Mouse (Mus musculus) macrophage (primary cell): ENCODE data around the gene Dpf2. TPM values are rescaled to one million over a fixed set of nuclear protein-coding genes. Genes with fewer than 3 reads are reported as not detected.
"Not testable (repeated sequence)": the region's sequence is repeated elsewhere in the genome, so short reads cannot be mapped to it uniquely, and the experiment has no call there.

Experiments used
- H3K27ac ChIP-seq: fragments of 350-480 bp; formaldehyde crosslinking; 2 replicates; pipeline ENCODE4 v1.9.0; 2021
- H3K36me3 ChIP-seq: fragments of 350-480 bp; formaldehyde crosslinking; 2 replicates; pipeline ENCODE4 v1.9.0; 2021; ENCODE audit errors: inconsistent target
- H3K4me3 ChIP-seq: fragments of 350-480 bp; formaldehyde crosslinking; 2 replicates; pipeline ENCODE4 v1.9.0; 2021; ENCODE audit errors: inconsistent target
- H3K79me2 ChIP-seq: fragments of 350-480 bp; formaldehyde crosslinking; 2 replicates; pipeline ENCODE4 v1.9.0; 2021; ENCODE audit errors: inconsistent target
- WGBS: methylation state at CpG from one replicate; pipeline ENCODE4 v1.1.7; 2026; ENCODE audit warnings: inconsistent platforms; ENCODE audit not compliant: missing documents; 5-methylcytosine and 5-hydroxymethylcytosine counted together
- polyA plus RNA-seq: library from polyadenylated mRNA; stranded (reverse); fragments of 250-400 nt; gene quantifications from 3 replicates; pipeline ENCODE4 v1.2.4, GENCODE M21; 2018; ENCODE audit warnings: inconsistent platforms

Gene Dpf2
- polyA plus RNA-seq, 1 experiment from 2014 or later, result 215 TPM

DNA sequence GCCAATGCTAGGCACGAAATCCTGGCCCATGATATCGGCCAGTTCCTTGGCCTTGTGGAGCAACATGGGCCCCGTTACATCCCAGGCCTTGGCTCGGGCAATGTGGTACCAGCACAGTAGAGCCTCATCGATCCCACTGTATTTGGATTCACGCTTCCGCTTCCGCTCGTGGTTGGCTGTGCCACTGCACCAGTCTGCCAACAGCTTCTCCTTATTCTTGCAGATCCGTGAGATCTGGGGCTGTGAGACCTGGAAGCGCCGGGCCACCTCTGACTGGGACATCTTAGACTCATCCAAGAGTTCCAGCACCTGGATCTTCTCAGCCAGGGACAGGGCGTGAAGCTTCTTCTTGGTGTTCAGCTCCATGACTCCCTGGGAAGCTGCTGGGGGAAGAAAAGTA is 20.1 kb downstream of the Dpf2 start:
- Histone ChIP-seq H3K27ac (no peak overlapping the region), H3K36me3 (peaks cover 8% of the 10 kb centered on the region; the same call in 1 of the 2 replicates), H3K79me2 (no peaks in the 10 kb centered on the region), H3K4me3 (no peak overlapping the region)
- 92% methylated on average over 13 of the region's 13 CpGs for WGBS

DNA sequence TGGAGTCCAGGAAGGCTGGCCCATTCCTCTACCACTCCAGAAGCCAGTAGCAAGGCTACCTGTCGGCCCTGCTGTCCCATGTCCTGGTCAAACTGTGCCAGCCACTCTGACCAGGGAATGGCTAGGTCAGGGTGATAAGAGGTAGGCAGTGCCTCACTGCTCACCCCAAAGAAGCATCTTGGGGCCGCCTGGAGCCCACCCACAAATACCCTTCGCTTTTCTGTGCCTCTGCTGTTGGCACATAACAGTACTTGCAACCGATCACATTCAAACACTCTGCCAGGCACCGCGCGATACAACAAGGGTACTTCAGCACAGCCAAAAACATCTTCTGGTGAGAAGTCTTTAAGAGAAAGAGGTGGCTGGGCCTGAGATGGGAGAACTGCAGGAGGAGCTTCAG is 20.5 kb downstream of the Dpf2 start:
- Histone ChIP-seq H3K27ac (no peak overlapping the region), H3K36me3 (peaks cover 8% of the 10 kb centered on the region; the same call in 1 of the 2 replicates), H3K79me2 (no peaks in the 10 kb centered on the region), H3K4me3 (no peak overlapping the region)
- WGBS, result 94% methylated on average over 7 of the region's 7 CpGs

DNA sequence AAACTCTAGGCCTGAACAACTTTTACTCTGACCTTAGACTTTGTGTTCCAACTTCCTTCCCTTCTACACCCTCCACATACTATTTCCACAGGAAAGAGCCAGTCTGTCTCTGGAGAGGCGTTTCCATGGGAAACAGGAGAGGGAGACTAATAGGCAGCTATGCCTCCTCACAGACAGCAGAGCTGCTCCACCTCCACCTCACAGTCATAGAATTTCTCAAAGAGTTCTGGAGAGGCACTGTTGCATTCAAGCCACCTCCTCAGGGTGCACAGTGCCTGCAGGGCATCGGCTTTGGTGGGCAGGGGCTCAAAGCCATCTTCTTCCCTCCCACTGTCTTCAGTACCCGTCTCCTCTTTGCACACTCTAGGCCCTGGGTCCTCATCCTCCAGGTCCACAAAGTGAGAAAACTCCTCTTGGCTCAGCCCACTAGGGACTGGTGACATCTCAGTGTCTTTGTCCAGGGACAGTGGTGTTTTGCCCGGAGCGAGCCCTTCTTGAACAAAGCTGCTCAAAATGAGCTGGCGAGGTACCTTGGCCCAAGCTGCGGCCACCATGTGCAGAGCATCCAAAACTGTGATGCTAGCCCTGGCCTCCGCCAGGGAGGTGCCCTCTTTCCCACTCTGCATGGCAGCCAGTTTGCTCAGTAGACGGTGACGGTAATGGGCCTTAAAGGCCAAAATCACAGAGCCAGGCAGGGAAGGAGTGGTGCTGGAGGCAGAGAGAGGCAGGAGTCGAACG is 21.1 kb downstream of the Dpf2 start:
- no peak overlapping the region for H3K4me3 ChIP-seq
- no peaks in the 10 kb centered on the region for H3K79me2 ChIP-seq
- 98% methylated on average over 12 of the region's 12 CpGs for WGBS
- no peak overlapping the region for H3K27ac ChIP-seq
- H3K36me3 ChIP-seq, result peaks cover 6% of the 10 kb centered on the region; the same call in 1 of the 2 replicates

DNA sequence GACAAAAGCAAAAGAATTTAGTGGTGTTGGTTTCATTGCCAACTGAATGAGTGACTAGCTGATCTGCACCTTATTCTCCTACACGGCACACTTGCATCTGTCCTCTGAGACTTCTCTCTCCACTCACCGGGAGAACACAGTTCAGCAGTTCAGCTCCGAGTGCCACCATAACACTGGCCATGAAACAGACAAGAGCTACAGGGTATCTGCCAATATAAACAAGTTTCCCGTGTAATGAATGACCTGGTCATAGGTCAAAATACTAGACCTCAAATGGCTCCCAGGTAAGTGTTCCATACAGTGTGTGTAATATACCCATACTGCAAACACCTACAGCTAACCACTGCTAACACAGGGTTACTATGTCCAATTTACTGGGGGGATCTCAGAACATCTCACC is 23.6 kb downstream of the Dpf2 start:
- H3K27ac ChIP-seq, result no peak overlapping the region
- no peak overlapping the region for H3K4me3 ChIP-seq
- H3K79me2 ChIP-seq, result peaks cover under 1% of the 10 kb centered on the region; the same call in 1 of the 2 replicates
- 93% methylated on average over 4 of the region's 4 CpGs for WGBS
- peaks cover 16% of the 10 kb centered on the region for H3K36me3 ChIP-seq

DNA sequence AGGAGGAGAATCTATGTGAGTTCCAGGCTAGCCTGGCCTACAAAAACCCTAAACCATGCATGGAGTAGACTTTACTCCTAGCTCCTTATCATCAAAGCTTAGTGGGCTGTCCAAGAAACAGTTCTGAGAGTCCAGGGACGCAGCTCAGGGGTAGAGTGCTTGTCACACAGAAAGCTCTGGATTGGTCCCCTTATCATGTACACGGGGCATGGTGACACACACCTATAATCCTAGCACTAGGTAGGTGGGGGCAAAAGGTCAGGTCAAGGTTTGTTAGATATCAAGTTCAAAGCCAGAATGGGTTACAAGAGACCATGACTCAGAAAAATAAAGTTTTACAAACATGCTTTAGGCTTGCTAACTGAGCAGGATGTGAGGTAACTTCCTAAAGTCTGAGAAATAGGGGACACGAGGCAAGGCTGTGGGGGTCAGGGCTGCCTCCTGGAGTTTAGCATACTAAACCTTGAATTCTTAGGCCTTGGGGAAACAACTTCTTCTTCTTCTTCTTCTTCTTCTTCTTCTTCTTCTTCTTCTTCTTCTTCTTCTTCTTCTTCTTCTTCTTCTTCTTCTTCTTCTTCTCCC is 25.5 kb downstream of the Dpf2 start:
- H3K36me3 ChIP-seq, result peaks cover 34% of the 10 kb centered on the region
- no peak overlapping the region for H3K27ac ChIP-seq
- peaks cover 19% of the 10 kb centered on the region; the same call in 1 of the 2 replicates for H3K79me2 ChIP-seq
- 45% methylated on average over 3 of the region's 3 CpGs for WGBS
- H3K4me3 ChIP-seq, result no peak overlapping the region

DNA sequence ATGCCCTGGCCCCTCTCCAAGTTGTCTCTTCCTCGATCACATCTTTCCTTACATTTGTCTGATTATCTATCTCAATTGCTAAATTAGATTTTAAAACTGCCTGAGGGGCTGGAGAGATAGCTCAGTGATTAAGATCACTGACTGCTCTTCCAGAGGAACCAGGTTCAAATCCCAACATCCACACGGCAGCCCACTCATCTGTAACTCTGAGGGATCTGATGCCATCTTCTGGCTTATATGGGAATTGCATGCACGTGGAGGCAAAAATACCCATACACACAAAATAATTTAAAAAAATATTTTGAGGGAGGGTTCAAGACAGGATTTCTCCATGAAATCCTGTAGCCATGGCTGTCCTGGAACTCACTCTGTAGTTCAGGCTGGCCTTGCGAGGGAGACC is 27.0 kb downstream of the Dpf2 start:
- Histone ChIP-seq H3K79me2 (peaks cover 24% of the 10 kb centered on the region), H3K36me3 (peaks cover 39% of the 10 kb centered on the region), H3K27ac (no peak overlapping the region), H3K4me3 (no peak overlapping the region)
- 78% methylated on average over 4 of the region's 4 CpGs for WGBS

DNA sequence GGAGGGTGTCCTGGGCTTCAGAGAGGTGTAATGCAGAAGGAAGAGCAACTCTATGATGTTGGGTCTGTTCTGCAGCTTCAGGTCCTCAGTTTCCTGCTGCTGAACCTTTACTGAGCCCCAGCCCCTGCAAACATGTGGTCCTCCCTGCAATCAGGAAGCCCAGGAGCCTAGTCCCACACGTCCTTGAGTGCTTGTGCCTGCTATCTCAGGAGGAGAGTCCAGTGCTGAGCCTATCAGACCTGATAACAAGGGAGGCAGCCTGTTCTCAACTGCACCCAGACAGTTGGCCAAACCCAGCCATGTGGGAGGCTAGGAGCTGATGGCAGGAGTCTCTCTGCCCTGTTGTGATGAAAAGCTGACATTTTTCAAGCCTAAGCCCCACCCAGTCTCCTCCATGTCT is 28.9 kb downstream of the Dpf2 start:
- Histone ChIP-seq H3K79me2 (peaks cover 43% of the 10 kb centered on the region), H3K27ac (no peak overlapping the region), H3K4me3 (no peak overlapping the region), H3K36me3 (peaks cover 52% of the 10 kb centered on the region)
- 89% methylated on average over 1 of the region's 1 CpGs for WGBS

DNA sequence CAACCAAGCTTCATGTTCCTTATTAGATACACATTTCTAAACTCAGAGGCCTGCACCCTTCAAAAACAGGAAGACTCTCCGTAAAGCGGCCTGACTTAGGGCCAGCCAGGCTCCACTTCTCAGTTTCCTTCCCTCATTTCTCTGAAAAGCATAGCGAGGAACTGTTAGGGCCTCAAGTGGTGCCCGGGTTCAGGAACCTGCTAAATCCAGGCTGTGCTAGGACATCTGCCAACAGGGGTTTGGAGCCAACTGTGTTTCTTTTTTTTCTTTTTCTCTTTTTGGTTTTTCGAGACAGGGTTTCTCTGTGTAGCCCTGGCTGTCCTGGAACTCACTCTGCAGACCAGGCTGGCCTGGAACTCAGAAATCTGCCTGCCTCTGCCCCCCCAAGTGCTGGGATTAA is 30.7 kb downstream of the Dpf2 start:
- Histone ChIP-seq H3K27ac (peak overlapping the region; percentile 72), H3K79me2 (peaks cover 53% of the 10 kb centered on the region), H3K36me3 (peaks cover 52% of the 10 kb centered on the region)
- not testable (repeated sequence) for H3K4me3 ChIP-seq
- 3% methylated on average over 5 of the region's 5 CpGs for WGBS

DNA sequence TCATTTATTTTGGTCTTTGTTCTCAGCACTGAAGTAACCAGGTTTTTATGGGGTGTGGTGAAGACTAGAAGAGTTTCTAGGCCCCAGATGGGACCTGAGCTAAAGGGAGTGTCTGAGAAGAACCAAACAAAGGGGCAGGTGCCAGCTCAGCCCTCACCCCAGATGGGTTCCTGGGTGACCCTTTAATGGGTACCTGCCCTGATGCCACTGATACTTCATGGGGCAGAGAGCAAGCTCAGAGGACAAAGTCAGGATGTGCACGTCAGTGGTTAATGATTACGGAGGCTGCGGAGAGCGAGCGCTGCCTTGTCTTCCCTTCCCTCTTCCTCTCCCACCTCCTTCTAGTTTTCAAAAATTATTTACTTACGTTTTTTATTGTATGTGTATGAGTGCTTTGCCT is 31.7 kb downstream of the Dpf2 start:
- peak overlapping the region; percentile 72 for H3K27ac ChIP-seq
- H3K4me3 ChIP-seq, result no peak overlapping the region
- peaks cover 52% of the 10 kb centered on the region for H3K36me3 ChIP-seq
- WGBS, result 80% methylated on average over 1 of the region's 6 CpGs
- peaks cover 53% of the 10 kb centered on the region for H3K79me2 ChIP-seq

DNA sequence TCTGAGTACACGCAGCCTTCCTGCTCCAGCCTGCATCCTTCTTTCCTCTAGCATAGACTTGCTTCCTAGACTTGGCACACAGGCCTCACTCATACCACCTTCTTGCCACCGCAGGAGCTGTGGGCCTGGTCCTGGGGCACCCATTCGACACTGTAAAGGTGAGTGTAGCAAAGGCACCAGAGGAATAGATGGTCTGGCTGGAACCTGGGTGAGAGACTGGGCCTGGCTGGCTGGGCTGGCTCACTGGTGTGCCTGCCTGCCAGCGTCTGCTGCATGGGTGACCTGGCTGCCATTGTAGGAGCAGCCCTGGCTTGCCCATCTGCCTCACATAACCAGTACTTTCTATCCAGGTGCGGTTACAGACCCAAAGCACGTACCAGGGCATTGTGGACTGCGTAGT is 33.1 kb downstream of the Dpf2 start:
- peaks cover 55% of the 10 kb centered on the region for H3K79me2 ChIP-seq
- 88% methylated on average over 7 of the region's 7 CpGs for WGBS
- H3K36me3 ChIP-seq, result peaks cover 41% of the 10 kb centered on the region
- 0 out of 2 replicates have a peak overlapping the region, but pooled peaks have one; percentile 73 for H3K4me3 ChIP-seq
- H3K27ac ChIP-seq, result peak overlapping the region; percentile 99

DNA sequence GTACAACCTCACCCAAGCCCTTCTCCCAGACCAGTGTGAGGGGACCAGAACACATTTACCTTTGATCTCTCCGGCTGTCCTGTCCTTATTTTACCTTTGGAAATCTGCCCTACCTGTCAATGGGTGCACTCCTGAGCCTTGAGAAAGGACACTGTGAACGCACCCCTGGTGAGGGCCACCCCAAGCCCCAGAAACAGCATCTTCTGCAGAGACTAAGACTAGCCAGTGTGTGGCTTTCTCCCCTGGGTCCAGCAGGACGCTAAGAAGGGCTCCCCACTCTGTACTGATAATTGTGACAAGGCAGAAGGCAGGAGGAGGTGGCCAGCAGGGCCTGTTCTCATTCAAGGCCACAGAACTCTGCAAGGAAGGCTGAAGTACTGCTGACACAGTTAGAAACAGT is 33.9 kb downstream of the Dpf2 start:
- H3K36me3 ChIP-seq, result peaks cover 33% of the 10 kb centered on the region
- H3K27ac ChIP-seq, result peak overlapping the region; percentile 99
- peaks cover 60% of the 10 kb centered on the region for H3K79me2 ChIP-seq
- 52% methylated on average over 3 of the region's 3 CpGs for WGBS
- H3K4me3 ChIP-seq, result peak overlapping the region; percentile 73

DNA sequence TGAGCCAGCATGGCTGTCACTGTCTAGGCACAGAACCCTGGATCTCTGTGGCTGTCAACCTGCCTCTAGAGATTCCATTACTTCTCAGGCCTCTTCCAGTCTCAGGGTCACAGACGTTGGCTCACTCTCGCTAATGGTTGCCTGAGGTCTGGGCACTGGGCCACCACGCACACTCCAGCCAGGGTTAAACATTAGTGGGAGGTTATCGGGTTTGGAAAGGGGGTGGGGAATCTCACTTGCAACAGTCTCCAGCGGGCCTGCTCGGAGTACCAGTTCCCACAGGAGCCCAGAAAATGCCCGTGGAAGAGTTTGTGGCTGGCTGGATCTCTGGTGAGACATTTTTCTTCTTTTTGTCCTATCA is 34.5 kb downstream of the Dpf2 start:
- peaks cover 27% of the 10 kb centered on the region for H3K36me3 ChIP-seq
- H3K4me3 ChIP-seq, result peak overlapping the region; percentile 73
- peak overlapping the region; percentile 99 for H3K27ac ChIP-seq
- WGBS, result 6% methylated on average over 7 of the region's 7 CpGs
- H3K79me2 ChIP-seq, result peaks cover 60% of the 10 kb centered on the region

DNA sequence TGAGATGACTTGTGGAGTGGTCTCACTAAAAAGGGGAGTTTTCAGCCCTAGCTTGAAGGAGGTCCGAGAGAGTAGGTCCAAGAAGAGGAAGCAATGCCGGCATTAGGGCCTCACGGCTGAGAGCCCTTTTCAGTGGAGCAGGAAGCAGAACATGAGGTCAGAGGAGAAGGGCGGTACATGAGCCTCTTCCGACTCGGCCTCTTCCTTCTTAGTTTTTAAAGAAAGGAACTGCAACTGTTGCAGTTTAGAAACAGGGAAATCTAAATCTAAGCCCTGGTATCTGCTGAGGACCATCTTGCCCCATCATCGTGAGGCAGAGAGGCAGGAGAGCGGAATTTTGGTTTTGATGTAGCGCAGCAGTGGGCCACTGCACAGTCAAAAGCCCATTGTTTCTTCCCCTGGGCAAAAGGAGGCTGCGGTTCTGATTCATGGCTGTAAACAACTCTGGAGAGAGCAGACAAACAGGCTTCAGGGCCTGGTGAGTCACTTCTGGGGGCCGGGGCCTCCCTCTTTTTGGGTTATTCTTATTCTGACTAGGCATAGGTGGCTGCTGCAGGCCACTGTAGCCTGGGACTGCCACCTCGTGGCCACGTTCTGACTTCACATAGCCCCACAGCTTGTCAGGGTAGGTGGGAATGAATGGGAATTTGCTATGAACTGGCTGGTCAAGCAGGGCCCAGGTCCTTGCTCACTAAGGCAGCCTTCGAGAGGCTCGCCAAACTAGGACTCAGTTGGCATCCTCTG is 35.0 kb downstream of the Dpf2 start, which contains the start of gene Slc25a45:
Gene Slc25a45 (plus strand): TSS at position 191 of the 744 bp plus-strand sequence.
- peaks cover 25% of the 10 kb centered on the region for H3K36me3 ChIP-seq
- H3K27ac ChIP-seq, result peak within 1 kb of the TSS; percentile 99
- H3K79me2 ChIP-seq, result peaks cover 60% of the 10 kb centered on the region
- H3K4me3 ChIP-seq, result peak within 1 kb of the TSS; percentile 73
- WGBS, result under 1% methylated on average over 15 of the region's 15 CpGs

DNA sequence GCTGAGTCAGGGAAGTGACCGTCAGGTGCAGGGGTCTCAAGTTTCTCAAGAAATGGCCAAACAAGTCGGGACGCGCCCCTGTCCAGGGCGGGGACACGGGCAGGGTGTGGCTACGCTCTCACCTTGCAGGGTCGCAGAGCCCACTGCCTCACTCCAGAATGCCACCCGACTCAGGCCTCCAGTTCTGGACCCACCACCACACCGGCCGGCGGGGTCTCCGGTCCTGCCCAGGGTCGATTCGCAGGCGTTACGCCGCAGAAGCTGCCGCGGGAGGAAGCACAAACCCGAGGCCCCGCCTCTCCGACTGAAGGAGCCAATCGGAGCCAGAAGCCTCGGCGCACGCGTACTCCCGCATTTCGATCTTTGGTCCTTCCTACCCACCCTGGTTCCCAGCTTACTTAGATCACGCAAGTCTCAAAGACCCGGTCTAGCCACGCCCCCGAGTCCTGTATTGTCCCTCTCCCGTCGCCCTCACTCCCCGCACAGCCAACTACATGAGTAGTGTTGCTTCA is 37.8 kb downstream of the Dpf2 start, which contains the start of gene Frmd8:
Gene Frmd8 (minus strand): TSS at position 306 of the 512 bp plus-strand sequence.
- under 1% methylated on average over 35 of the region's 37 CpGs for WGBS
- H3K4me3 ChIP-seq, result peak within 1 kb of the TSS; percentile 95
- peak within 1 kb of the TSS; percentile 68 for H3K27ac ChIP-seq

More for the DNA sequence above, 37.8 kb downstream of the Dpf2 start, which contains the start of gene Frmd8:
- Histone ChIP-seq H3K79me2 (peaks cover 64% of the 10 kb centered on the region), H3K36me3 (peaks cover 22% of the 10 kb centered on the region; the same call in 1 of the 2 replicates)
